Mouse (Mus musculus) CH12.LX (cell line): ENCODE results near the gene Scarf2.

Experiments used
- E2F4 ChIP-seq: IDR thresholded peaks from 2 replicates; pipeline ENCODE4 v1.6.1; 2011; ENCODE audit warnings: low read depth, low read length, improper control_type of control experiment; ENCODE audit not compliant: insufficient replicate concordance
- ELF1 ChIP-seq: IDR thresholded peaks from 2 replicates; pipeline ENCODE4 v1.6.1; 2014; ENCODE audit warnings: low read depth, mild to moderate bottlenecking, inconsistent platforms, low read length, improper control_type of control experiment
- MAX ChIP-seq: IDR thresholded peaks from 2 replicates; pipeline ENCODE4 v1.6.1; 2011; ENCODE audit warnings: low read length, improper control_type of control experiment
- POLR2A ChIP-seq: IDR thresholded peaks from 2 replicates; pipeline ENCODE4 v1.6.1; 2011; ENCODE audit warnings: low read depth, mild to moderate bottlenecking, improper control_type of control experiment, low read length
- POLR2AphosphoS2 ChIP-seq: IDR thresholded peaks from 2 replicates; pipeline ENCODE4 v1.6.1; 2011; ENCODE audit warnings: low read depth, low read length, improper control_type of control experiment
- RAD21 ChIP-seq: IDR thresholded peaks from 2 replicates; pipeline ENCODE4 v1.6.1; 2011; ENCODE audit warnings: low read depth, mild to moderate bottlenecking, low read length, improper control_type of control experiment, moderate library complexity
- SMC3 ChIP-seq: IDR thresholded peaks from 2 replicates; pipeline ENCODE4 v1.6.1; 2011; ENCODE audit warnings: low read depth, low read length, improper control_type of control experiment

GRCm38 (mm10) chr16:17779692-17780091 lies 17.4 kb upstream of the Scarf2 start:
- TF ChIP-seq RAD21 = no peak
- TF ChIP-seq E2F4 = no peak
- TF ChIP-seq ELF1 = no peak
- TF ChIP-seq POLR2A = no peak
- TF ChIP-seq POLR2AphosphoS2 = no peak
- TF ChIP-seq MAX = no peak
- no peak for TF ChIP-seq SMC3
